Mouse (Mus musculus): ENCODE data around the gene Lpcat1.

Gene Lpcat1

DNA sequence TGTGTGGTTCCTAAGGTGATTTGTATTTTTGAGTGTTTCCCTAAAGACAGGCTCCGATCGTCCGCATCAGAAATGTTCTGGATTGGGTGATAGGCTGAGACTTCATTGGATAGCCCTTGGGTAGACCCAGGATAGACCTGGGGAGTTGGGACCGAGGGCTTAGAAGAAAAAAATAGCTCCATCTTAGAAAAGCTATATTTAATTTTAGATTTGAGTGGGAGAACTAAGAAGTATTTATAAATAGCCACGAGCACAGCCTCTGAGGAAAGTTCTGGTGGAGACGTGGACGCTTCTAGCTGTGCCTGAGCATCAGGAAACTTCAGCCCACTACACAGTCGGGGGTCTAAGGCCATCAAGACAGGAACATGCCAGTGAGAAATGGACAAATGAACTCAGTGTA, 9.8 kb downstream of the Lpcat1 start:
- DNase-seq (ENCODE audit: low spot score in 2 of 2): no peak

DNA sequence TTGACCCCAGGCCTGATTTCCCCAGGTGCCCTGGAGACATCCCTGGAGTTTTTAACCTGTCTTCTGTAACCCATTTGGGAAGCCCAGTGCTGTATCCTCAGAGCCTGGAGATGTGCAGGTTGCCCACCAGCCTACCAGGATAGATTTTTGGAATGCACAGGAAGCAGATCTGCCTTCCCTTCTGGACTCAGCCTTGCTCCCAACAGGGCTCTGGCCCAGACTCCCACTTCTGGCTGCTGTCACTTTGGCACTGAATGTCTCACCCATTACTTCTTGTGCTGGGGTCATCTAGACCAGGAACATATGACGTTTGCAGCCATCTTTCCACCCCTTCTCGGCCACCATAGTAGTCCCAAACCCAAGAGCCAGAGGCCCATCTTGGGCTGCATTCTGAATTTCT, 10.8 kb downstream of the Lpcat1 start:
- DNase-seq (ENCODE audit: low spot score in 2 of 2): no peak

DNA sequence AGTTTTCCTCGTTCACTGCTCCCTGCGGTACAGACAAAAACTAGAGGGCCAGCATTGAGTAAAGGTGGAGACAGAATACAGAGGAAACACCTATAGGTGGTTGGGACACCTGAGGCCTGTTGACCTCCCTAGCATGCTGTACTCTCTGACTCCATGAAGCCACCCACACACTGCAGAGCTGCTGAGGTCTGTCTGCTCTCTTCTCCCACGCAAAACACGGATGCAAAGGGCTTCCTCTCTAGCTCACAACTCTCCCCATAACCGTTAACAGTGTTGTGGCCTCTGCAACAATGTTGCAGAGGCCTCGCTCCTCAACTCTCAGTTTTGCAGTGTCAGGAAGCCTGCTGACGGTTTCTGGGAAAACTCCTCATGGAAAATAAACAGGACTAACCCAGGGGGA, 15.5 kb downstream of the Lpcat1 start:
- DNase-seq (ENCODE audit: low spot score in 2 of 2): no peak

DNA sequence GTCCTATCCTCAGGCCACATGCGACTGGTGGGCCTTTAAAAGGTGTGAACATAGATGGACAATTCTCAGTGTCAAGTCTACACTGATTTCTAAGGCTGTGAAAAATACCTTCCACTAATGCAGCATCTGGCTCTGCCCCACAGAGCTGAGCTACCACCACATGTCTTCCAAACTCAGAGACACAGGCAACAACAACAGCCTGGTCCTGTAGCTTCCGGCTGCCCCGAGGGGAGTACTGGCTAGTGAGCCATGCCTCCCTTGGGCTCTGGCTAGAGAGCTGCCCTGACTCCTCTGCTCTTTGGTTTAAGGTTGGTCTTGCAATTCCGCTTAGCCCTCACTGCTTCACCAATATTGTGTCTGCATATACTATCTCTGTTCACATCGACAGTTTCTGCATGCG, 16.3 kb downstream of the Lpcat1 start:
- DNase-seq (ENCODE audit: low spot score in 2 of 2): no peak

DNA sequence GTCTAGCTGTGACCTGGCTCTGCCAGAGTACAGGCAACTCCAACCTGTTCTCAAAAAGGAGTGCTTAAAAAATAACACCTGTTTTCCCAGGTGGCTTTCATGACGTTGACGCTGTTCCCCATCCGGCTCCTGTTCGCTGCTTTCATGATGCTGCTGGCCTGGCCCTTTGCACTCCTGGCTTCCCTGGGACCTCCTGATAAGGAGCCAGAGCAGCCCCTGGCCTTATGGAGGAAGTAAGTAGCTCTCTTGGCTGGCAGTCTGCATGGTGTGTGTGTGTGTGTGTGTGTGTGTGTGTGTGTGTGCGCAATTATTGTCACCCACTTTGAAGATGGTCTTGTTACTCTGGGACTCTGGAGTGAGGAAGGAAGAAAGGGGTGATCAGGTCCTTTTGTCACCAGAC, 17.2 kb downstream of the Lpcat1 start:
- no peak for DNase-seq (ENCODE audit: low spot score in 2 of 2)

DNA sequence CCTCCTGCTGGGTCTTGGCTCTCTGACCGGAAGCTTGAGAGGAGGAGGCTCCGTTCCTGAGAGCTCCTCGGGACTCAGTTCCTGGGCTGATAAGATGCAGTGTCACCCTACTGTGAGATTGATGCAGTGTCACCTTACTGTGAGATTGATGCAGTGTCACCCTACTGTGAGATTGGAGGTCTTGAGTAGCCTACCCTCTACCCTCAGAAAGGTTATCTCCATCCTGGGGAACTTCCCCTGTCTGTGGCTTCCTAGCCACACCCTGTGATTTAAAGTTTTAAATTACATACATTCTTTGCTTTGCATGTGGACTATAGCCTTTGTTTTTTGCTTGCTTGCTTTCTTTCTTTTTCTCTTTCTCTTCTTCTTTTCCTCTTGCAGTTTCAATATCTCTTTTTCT, 21.1 kb downstream of the Lpcat1 start:
- DNase-seq (ENCODE audit: low spot score in 2 of 2): no peak

DNA sequence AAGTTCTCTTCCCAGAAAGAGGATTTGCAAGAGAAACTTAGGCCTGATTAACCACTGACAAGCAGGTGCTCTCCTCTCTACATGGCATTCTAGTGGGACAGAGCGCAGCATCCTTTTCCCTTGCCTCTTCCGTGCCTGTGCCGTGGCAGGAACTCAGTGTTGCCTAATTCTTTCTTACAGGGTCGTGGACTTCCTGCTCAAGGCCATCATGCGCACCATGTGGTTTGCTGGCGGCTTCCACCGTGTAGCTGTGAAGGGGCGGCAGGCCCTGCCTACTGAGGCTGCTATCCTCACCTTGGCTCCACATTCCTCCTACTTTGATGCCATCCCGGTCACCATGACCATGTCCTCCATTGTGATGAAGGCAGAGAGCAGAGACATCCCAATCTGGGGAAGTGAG, 21.7 kb downstream of the Lpcat1 start:
- no peak for DNase-seq (ENCODE audit: low spot score in 2 of 2)

DNA sequence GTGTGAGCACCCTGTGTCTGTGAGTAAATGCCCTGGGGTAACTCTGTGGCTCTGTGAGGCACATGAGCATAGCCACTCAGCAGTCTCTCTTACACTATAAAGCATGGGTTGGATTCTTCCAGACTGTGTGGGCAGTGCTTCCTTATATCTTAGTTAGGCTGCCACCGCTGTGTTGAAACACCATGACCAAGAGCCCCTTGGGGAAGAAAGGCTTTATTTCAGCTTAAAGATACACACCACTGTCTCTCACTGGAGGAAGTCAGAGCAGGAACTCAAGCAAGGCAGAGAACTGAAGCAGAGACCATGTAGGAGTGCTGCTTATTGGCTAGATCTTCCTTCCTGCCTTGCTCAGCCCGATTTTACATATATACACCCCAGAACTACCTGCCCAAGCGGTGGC, 23.0 kb downstream of the Lpcat1 start:
- no peak for DNase-seq (ENCODE audit: low spot score in 2 of 2)

DNA sequence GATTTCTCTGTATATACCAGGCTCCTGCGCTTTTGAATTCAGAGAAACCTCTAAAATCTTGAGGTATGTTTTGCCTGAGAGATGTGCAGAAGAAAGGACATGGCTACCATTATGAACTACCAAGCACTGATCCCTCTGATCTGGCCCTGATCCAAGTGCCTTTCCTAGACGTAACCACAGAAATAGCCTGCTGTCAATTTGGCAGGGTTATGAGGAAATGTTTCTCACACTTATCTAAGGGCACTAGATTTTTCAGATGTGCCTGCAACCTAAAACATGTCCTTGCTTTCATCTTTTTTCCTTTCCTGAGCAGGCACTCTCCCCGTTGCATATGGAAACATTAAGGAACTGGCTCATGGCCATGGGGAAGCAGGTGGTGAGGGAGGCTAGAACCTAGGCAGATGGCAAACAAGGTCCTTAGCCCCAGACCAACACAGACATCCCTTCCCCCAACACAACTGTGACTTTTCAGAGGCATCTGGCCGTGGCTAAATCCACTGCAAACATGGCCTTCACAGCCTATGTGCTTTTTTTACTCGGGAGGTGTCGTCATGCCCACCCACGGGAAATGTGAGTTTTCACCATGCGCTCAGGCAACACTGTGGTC, 23.7 kb downstream of the Lpcat1 start:
- no peak for DNase-seq (ENCODE audit: low spot score in 2 of 2)

DNA sequence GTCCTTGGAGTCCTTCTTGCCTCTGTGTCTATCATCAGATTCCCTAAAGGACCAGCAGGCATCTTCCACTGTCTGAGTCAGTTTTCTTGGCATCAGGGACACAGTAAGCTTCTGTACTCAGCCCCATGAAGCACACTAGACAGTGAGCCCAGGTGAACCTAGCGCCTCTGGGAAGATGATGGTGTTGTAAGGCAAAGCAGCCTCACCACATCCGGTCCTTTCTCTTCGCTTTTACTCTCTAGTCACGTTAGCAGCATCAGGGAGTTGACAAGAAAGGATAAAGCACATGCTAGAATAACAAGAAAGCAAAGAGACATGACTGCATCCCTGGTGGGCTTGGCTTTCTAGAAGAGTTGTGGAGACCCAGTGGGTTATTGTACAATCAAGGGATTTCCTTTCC, 26.2 kb downstream of the Lpcat1 start:
- DNase-seq (ENCODE audit: low spot score in 2 of 2): no peak

DNA sequence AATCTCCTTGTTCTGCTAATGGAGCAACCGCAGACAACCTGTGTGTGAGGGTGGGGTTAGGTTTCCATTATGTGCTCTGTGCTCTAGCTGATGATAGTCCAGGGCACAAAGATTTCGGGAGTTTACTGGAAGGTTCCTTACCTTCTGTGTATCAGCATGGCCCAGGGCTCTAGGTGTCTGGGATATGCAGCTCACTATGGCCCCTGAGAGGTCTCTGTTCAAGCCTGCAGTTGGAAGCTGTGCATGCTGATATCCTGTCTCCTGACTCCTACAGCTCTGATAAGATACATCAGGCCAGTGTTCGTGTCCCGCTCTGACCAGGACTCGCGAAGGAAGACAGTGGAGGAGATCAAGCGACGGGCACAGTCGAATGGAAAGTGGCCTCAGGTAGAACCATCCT, 27.5 kb downstream of the Lpcat1 start:
- no peak for DNase-seq (ENCODE audit: low spot score in 2 of 2)

DNA sequence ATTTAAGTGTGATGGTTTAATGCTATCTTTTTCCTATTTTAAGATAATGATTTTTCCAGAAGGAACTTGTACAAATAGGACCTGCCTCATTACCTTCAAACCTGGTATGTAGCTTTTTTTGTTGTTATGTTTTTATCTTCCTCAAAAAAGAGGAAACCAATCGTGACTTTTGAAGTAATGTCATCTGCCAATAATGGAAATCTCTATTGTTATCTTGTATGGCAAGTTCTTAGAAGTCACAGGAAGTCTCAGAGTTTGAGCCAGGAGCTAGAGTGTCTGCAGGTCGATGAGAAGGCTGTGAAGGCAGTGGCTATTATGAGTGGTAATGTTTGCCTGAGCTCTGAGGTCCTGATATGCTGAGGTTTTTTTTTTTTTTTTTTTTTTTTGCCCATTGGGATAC, 29.1 kb downstream of the Lpcat1 start:
- no peak for DNase-seq (ENCODE audit: low spot score in 2 of 2)

DNA sequence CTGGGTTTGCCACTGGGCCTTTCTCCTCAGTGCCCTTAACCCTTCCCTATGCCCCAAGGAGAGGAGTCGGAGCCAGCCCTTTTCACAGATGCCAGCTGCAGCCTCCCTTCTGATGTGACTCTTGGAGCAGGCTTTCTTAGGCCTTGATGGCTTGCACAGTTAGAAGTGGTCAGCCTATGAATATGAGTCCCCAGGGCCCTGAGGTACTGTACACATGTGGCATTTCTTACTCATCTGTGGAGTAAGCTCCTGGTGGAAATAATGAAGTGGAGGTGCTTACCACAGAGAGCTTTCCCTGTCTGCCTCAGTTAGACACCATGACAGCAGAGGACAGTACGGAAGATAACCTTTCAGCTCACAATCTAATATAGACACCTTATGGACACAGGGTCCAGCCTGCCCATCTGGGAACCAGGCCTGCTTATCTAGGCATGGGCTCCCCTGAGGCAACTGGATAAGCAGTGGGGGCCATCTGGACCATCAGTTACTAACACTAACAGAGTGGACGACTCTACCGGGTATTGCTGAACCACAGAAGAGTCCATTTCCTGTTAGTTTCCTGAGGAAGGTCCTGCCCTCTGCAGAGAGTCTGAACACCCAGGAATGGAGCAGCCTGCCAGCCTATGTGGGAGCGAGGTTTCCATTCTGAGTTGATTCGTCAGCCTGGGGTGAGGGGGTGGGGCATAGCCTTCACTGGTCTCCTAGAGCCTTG, 33.1 kb downstream of the Lpcat1 start:
- no peak for DNase-seq (ENCODE audit: low spot score in 2 of 2)

DNA sequence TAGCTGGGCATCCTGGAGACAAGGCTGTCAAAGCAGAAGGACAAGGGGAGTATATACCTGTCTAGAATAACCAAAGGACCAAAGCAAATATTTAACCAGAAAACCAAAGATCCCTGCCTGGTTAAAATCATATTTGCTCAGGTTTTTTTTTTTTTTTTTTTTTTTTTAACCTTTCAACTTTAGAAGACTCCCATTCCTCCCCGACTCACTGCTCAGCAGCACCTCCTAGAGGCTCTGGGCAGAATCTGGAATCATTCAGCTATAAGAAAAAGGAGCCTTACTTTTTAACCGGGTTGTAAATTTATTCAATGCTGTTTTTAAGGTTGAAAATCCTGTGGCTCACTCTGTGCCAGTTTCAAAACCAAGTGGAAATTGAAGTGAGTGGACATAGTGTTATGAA, 35.7 kb downstream of the Lpcat1 start:
- DNase-seq (ENCODE audit: low spot score in 2 of 2): peak in 1 of 2 experiments; percentile 35

DNA sequence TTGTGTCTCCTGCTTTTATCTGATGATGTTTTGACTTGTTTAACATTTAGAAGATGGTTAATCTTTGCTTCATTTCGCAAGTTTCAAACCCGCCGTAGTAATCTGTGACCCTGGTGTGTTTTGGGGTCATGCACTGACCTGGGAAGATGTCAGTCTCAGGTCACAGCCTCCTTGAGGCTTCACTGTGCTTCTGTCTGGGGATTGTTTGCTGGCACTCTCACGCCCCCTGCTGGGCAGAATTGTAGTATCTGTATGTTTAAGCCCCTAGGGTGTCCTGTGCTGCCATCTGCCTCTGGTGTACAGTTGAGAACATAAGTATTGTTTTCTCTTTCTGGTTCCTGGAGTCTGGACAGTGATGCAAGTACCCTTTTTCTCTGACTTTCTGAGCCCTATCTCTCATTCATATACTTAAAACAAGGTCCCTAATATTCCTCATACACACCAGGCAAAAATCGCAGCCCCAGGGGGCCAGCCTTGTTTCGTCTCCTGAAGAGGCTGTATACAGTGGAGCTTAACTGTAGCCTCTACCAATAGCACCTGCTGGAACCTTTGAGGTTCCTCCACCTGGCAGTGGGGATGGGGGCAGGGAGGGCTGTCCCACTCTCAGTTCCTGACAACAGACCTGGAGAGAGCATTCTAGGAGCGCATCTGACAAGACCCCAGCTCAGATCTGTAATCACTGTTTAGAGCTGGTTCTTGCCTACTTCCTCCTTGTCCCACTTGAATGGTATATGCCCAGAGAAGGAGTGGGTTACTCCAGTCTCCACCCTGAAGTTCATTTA, 38.9 kb downstream of the Lpcat1 start:
- peak; percentile 68 to 82 for DNase-seq (ENCODE audit: low spot score in 2 of 2)

DNA sequence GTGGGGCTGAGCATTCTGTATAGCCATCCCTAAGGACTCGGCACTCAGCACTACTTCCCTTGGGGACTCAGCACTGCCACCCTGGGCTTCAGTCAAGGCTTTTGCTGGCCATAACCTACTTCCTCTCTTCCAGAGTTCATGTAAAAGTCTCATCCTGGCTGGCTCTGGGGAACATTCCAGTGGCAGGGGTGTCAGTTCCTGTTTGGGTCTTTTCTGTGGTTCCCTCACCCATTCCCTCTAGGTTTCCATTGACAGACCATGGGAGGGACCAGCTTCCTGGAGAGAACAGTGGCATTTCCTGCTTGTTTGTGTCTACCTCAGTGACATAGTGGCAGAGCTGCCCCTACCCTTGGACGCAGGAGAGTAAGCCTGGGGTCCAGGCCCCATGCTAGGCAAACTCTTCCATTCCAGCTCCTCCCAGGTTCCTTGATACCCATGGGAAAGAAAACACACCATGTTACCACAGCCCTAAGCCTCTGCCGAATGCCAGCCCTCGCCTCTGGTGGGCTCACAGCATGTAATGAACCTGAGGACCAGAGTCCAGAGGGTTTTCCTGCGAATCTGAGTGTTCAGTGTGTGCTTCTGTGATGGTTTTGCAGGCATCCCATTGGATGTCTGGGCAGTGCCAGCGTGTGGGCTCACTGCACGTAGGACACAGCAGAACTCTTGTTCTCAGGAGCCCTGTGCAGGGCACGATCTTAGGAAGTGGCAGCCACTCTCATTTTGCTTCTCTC, 42.0 kb downstream of the Lpcat1 start:
- no peak for DNase-seq (ENCODE audit: low spot score in 2 of 2)

DNA sequence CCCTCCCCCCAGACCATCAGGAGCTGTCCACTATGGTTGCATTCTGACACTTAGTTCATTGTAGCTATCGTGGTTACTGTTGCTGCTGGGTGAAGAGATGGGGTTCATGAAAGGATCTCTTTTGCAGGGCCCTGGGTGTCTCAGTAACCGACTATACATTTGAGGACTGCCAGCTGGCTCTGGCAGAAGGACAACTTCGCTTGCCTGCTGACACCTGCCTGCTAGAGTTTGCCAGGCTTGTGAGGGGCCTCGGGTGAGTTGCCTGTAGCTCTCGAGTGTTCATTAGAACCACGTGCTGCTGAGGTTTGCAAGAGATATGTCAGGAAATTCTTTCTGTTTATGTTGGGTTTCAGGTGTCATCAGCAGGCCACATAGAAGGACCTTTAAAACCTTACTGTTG, 42.9 kb downstream of the Lpcat1 start:
- DNase-seq (ENCODE audit: low spot score in 2 of 2): no peak

DNA sequence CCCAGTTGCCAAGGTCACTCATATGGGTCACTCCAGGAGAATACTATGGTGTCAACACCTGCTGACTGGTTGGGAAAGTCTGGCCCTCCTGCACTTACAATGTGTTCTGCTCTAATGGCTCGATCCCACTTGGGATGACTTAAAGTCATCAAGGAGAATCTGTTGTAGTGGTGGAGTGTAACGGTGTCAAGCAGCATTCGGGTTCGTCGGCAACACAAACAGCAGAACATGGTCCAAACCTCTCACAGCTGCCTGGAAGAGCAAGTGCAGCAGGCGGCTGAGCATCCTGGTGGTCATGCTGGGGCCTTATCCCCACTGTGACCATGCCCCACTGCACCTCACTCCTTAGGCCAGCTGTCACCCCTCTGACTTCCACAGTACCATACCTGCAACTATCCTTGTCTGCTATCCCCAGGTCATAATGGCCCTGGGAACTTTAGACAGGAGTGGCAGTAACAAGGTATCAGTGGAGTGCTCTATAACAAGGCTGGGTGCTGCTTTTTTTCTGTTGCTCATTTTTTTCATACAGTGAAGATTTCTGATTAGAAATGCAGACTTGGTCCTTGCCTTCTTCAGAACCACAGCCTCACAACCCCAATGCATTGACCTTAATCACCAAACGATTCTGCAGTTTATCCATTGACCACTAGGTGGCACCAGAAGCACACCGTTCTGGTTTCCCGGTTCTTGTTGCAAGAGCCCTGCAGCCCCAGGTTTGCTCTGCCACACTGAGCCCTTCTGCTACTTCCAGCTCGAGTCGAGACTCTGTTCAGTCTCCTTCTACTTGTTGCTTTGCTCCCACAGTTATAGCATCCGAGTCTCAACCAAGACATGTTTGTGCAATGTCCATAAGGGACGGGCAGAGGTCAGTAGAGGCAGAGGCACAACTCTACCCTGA, 46.0 kb downstream of the Lpcat1 start:
- peak in 1 of 2 experiments; percentile 67 for DNase-seq (ENCODE audit: low spot score in 2 of 2)

DNA sequence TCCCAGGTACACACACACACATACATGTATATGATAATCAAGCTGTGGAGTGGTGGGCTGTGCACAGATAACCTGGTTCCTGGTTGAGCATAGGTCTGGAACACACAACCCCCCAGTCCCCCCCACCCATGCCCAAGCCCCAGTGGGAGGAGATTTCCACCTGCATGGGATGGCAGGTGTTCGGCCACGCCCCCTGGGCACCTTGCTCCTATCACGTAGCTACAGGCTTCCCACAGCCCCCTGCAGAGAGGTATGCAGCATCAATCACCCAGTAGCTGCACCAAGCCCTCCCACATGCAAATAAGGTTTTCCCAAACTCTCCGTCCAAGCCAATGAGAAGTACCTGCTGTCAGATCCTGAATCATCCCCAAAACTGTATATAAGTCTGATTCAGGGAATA, 49.9 kb downstream of the Lpcat1 start:
- no peak for DNase-seq (ENCODE audit: low spot score in 2 of 2)

DNA sequence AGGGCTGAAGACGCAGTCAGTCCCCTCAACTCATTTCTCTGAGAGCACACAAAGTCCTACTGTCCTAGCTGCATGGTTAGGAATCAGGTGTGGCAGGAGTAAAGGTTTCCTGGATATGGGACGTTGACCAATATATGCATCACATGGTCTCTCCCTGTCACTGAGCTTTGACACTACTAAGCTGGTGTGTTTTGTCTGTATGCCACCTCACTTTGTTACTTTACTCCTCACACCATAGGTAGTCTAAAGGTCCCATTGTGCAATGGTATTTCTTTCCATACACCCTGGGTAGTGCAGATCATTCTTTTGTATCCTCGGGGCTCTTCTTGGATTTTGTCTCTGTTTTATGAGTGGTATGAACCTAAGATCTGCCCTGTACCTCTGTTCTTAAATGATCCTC, 66.7 kb downstream of the Lpcat1 start:
- no peak for DNase-seq (ENCODE audit: low spot score in 2 of 2)

DNA sequence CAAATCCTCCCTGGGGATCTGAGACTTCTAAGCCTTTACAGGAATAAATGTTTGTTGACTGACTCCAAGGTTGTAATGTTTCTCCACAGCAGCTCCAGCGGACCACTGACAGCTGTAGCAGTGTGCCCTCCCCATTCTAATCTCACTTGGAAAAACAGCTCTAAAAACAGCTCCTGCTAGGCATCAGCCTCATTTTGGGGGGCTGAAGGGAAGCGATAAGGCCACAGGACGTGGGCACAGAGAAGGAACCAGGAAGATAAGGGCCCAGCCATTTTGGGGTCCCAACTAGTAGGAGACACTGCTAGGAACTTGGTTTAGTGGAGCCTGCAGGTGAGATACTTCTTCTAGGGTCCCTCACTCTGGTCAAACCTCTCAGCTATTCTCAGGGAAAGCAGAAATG, 68.3 kb downstream of the Lpcat1 start:
- no peak for DNase-seq (ENCODE audit: low spot score in 2 of 2)
